Mouse (Mus musculus) lung, adult 2 months (tissue): ENCODE results near the gene Olfr281.

Experiments
- CTCF ChIP-seq: fragments of 200-500 bp; IDR thresholded peaks from 2 replicates; pipeline ENCODE4 v1.5.1; 2011; ENCODE audit warnings: mild to moderate bottlenecking, low read length, control low read depth; ENCODE audit not compliant: insufficient read depth
- POLR2A ChIP-seq: fragments of 200-500 bp; IDR thresholded peaks from 2 replicates; pipeline ENCODE4 v1.6.1; 2011; ENCODE audit warnings: low read depth, mild to moderate bottlenecking, control low read depth, low read length, borderline replicate concordance; ENCODE audit errors: extremely low read depth

DNA sequence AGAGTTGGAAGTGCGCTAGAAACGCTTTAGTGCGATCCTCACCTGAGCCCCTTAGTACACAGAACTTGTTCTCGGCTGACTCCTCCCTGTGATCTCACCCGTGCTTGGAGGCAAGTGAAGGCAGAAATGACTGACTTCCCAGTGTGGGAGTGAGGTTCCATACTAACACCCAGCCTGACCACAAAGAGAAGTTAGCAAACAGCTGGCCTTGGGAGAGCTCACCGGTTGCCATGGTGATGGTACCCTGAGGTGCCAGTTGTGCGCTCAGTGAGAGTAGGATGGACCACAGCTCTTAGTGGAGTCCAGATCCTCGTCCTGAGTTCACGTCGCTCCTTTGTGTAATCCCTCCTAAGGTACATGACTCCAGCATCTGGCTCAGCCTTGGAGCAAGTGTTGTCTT is 22.6 kb downstream of the Olfr281 start:
- no peak for TF ChIP-seq POLR2A
- TF ChIP-seq CTCF = no peak
